Mouse (Mus musculus) testis, adult 2 months (tissue): Measurements from ENCODE around the gene Ube2g1.

Experiments used
- CTCF ChIP-seq: fragments of 200-500 bp; IDR thresholded peaks from 2 replicates; pipeline ENCODE4 v1.5.1; 2012; ENCODE audit warnings: low read depth, mild to moderate bottlenecking, inconsistent platforms, low read length, moderate library complexity; ENCODE audit not compliant: control insufficient read depth, insufficient read depth, insufficient replicate concordance
- POLR2A ChIP-seq: fragments of 200-500 bp; IDR thresholded peaks from 2 replicates; pipeline ENCODE4 v1.6.1; 2012; ENCODE audit warnings: low read depth, mild to moderate bottlenecking, inconsistent platforms, low read length, moderate library complexity; ENCODE audit not compliant: control insufficient read depth

DNA sequence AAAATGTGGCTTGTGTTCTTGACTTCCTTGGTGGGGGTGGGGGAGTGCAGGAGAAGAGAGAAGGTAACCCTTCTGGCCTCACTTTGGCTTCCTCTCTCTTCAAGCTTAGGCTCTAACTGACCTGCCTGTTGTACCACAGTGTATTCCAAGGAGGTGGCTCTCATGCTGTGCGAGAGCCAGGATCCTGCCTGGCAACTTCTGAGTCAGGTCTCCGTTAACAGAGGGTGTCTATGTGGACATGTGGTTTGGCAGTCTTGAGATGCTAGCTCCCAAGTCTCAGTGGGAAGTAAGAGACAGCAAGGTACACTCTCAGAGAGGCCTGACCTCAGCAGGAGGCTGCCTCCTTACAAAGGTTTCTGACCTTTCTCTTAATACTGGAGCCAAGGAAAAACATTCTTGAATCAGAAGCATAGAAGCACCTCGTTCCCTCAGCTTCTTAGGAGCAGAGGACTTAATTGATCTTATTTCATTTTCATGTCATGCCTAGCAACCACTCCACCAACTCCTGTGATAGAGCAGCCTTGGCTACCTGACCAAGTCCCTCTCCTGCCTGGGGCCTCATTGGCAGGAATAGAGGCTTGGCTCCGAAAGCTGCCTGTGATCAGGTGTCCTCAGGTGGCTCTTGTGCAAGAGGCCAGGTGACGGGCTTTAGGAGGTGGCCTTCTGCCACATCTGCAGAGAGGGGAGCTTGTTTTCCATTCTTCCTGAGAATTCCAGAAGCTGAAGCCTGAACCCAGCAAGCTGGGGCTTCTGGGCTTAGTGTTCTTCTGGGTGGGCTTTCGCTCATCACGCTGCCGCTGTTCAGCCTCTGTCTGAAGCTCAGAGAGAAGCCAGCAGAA is 25.3 kb upstream of the Ube2g1 start:
- no peak for TF ChIP-seq POLR2A
- TF ChIP-seq CTCF = no peak
